ENCODE assay signal across 9 mouse cellular contexts in the genomic region with DNA sequence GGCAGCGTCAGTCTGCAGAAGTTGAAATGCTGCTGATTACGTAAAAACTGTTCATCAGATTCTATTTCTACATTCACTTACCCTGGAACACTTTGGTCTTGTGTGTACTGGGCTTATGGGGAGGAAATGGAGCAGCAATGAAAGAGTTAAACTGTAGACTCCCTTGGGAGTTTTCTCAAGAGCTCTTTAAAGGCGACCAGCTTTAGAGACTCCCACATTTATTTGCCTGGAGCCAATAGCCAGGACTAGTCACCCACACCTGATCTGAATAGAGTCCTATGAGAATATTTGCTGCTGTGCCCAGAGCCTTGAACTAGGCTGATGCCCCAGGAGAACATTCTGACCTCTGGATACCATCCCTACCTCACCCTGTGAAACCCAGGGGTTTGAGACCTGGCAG. TPM values are rescaled to one million over a fixed set of nuclear protein-coding genes. Genes with fewer than 3 reads are reported as not detected.
DNase-seq lines count a peak whose midpoint lies in the region; ATAC-seq lines count a peak whose summit lies in the region.
"Had no signal": no experiment of that assay in that cellular context is flagged by ENCODE, and none has a peak within 500 bp of the region (broad histone marks: within the 10 kb centered on the region; RNA-seq: fewer than 3 reads in every experiment).

No protein-coding gene starts in this region.

- H3K36me3 ChIP-seq in heart, embryonic 13.5 days, result no peaks in the 10 kb centered on the region
- H3K36me3 ChIP-seq in forebrain, embryonic 11.5 days (ENCODE audit: control insufficient read depth, insufficient read depth, low read length), result no peaks in the 10 kb centered on the region
- no peaks in the 10 kb centered on the region for H3K36me3 ChIP-seq in neural tube, embryonic 14.5 days (ENCODE audit: control insufficient read depth, insufficient read depth, low read length)

- 26% methylated on average over 3 of the region's 3 CpGs for WGBS in heart, embryonic 13.5 days
- 21% methylated on average over 3 of the region's 3 CpGs for WGBS in forebrain, embryonic 11.5 days
- WGBS in neural tube, embryonic 14.5 days, result 8% methylated on average over 3 of the region's 3 CpGs

- H3K4me3 ChIP-seq in heart, embryonic 13.5 days, result peak overlapping the region; percentile 64; the same call in 1 of the 2 replicates
- H3K4me3 ChIP-seq in forebrain, embryonic 11.5 days (ENCODE audit: low read depth, low read length), result no peak overlapping the region
- H3K4me3 ChIP-seq in neural tube, embryonic 14.5 days (ENCODE audit: low read depth, low read length), result peak overlapping the region; percentile 63
- H3K4me3 ChIP-seq: megakaryocyte, embryonic 14.5 days had no signal

- no peak overlapping the region for H3K27ac ChIP-seq in heart, embryonic 13.5 days (replicated peaks)
- H3K27ac ChIP-seq in forebrain, embryonic 11.5 days (ENCODE audit: low read depth, low read length), result no peak overlapping the region
- peak overlapping the region; percentile 86; the same call in 1 of the 2 replicates for H3K27ac ChIP-seq in neural tube, embryonic 14.5 days (ENCODE audit: low read depth, low read length)

- peak overlapping the region; percentile 98 for H3K4me2 ChIP-seq in heart, embryonic 13.5 days
- H3K4me2 ChIP-seq in forebrain, embryonic 11.5 days (ENCODE audit: low read depth, low read length, severe bottlenecking), result 0 out of 2 replicates have a peak overlapping the region, but pooled peaks have one; percentile 86
- H3K4me2 ChIP-seq in neural tube, embryonic 14.5 days (ENCODE audit: low read depth, low read length), result peak overlapping the region; percentile 58

- no peak for DNase-seq in heart, postnatal 25 days (ENCODE audit: low spot score)
- DNase-seq in forebrain, embryonic 11.5 days (ENCODE audit: low spot score), result no peak
- DNase-seq in layer of hippocampus, adult 9-10 months (ENCODE audit: low spot score), result peak; percentile 9
- no peak for DNase-seq in cerebellum, postnatal 4 days (ENCODE audit: low spot score in 2 of 2)
- no peak for DNase-seq in adrenal gland, adult 18-20 months (ENCODE audit: low spot score in 2 of 2)
- no peak for DNase-seq in liver

- no peak overlapping the region for H3K9ac ChIP-seq in heart, embryonic 13.5 days
- no peak overlapping the region for H3K9ac ChIP-seq in forebrain, embryonic 11.5 days (ENCODE audit: low read length)
- peak overlapping the region; percentile 87 for H3K9ac ChIP-seq in neural tube, embryonic 14.5 days (replicated peaks; ENCODE audit: low read depth, low read length)

- peaks cover 23% of the 10 kb centered on the region for H3K27me3 ChIP-seq in heart, embryonic 13.5 days (replicated peaks)
- H3K27me3 ChIP-seq in forebrain, embryonic 11.5 days (ENCODE audit: control insufficient read depth, insufficient read depth, low read length), result peaks cover 2% of the 10 kb centered on the region; the same call in 1 of the 2 replicates
- H3K27me3 ChIP-seq in neural tube, embryonic 14.5 days (ENCODE audit: control insufficient read depth, insufficient read depth, low read length), result no peaks in the 10 kb centered on the region

- peaks cover 6% of the 10 kb centered on the region; the same call in 1 of the 2 replicates for H3K4me1 ChIP-seq in heart, embryonic 13.5 days
- no peaks in the 10 kb centered on the region for H3K4me1 ChIP-seq in forebrain, embryonic 11.5 days (replicated peaks; ENCODE audit: control insufficient read depth, insufficient read depth, low read length)
- no peaks in the 10 kb centered on the region for H3K4me1 ChIP-seq in neural tube, embryonic 14.5 days (ENCODE audit: control insufficient read depth, insufficient read depth, low read length)
- H3K4me1 ChIP-seq: megakaryocyte, embryonic 14.5 days had no signal

- no peak for ATAC-seq in heart, embryonic 13.5 days (ENCODE audit: extremely low read depth, insufficient number of reproducible peaks, low FRiP score, low TSS enrichment)
- no peak for ATAC-seq in forebrain, embryonic 11.5 days (replicated peaks; ENCODE audit: low FRiP score)
- ATAC-seq in neural tube, embryonic 14.5 days (ENCODE audit: low read depth), result peak; percentile 56; the same call in 1 of the 2 replicates

- intact Hi-C loops in heart, postnatal 25 days (cut with DNase I), result no loop called here

- H3K9me3 ChIP-seq in heart, embryonic 13.5 days, result no peaks in the 10 kb centered on the region
- H3K9me3 ChIP-seq in forebrain, embryonic 11.5 days (ENCODE audit: control insufficient read depth, low read length), result no peaks in the 10 kb centered on the region
- no peaks in the 10 kb centered on the region for H3K9me3 ChIP-seq in neural tube, embryonic 14.5 days (ENCODE audit: control insufficient read depth, low read length)

RNA-seq across cellular contexts. Expression of gene Spock3, which starts 1.7 kb away (rescaled TPM):
- polyA plus RNA-seq in heart, embryonic 13.5 days (2015; fragmentation: Nextera tagmentation; extraction: Ambion mirVana), result 2.8 TPM in 2 replicates
- total RNA-seq in heart, postnatal 25 days (2021), result under 1 TPM in 1 of 2 experiments, not detected in 1; 0.17 TPM
- polyA plus RNA-seq in forebrain, embryonic 11.5 days (2014; fragmentation: Nextera tagmentation; extraction: Ambion mirVana), result 5.5 and 5.7 TPM in 2 replicates
- polyA plus RNA-seq in neural tube, embryonic 14.5 days (2014; fragmentation: Nextera tagmentation; extraction: Ambion mirVana), result 169 and 193 TPM in 2 replicates
- total RNA-seq in adrenal gland, adult 18-20 months (2021), result 1 to 10 TPM; 3.6 to 4.8 TPM

Comparison
In these comparisons a context has a peak if more than half of its experiments do, and no peak if none do; other contexts are left out.
1. RNA of gene Spock3, which starts 1.7 kb away (polyA plus RNA-seq): 169 to 193 TPM in neural tube, embryonic 14.5 days; 5.5 to 5.7 TPM in forebrain, embryonic 11.5 days and 2.8 TPM in heart, embryonic 13.5 days; every median in the first group is over 10 times any median in the second.
2. Peak in every context shown above with its lines, with median percentiles within 50 percentile points of each other: H3K4me2 ChIP-seq.